Mouse (Mus musculus): ENCODE measurements around the gene Dbp. TPM values are rescaled to one million over a fixed set of nuclear protein-coding genes. Genes with fewer than 3 reads are reported as not detected.

Gene Dbp
- total and polyA plus RNA-seq, 3 experiments, result 22.5 to 24.4 TPM; not detected in 1

DNA sequence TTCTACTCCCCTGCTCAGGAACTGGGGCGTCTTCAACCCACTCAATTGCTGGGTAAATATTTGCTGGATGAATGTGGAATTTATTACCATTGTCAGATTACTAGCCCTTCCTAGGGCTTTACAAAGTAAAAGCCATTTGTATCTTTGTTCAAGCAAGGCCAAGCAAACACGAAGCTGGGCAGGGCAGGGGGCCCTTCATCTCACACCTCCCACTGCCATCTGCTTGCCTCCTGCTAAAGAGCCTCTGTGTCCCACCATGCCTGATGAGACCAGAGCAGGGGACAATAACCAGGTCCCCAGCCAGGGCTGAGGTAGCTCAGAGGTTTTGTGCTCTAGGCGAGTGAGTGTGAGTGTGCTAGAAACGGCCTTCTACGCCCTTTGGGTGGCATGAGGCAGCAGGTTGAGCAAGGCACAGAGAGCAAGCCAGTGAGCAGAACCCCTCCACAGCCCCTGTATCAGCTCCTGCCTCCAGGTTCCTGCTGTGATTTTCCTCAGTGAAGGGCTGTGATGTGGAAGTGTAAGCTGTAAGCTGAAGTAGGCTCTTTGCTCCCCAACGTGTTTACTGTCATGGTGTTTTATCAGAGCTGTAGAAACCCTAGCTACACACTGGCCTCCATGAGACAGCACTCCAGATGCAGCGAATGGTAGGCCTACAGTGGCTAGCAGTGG lies 27.1 kb upstream of the Dbp start:
- peaks cover 13 to 20% of the 10 kb centered on the region in 2 experiments for H3K4me1 ChIP-seq (ENCODE audit: control insufficient read depth in 1 of 2, insufficient read depth in 2 of 2, low read length in 2 of 2)
- no peak for TF ChIP-seq E2F4 (IDR thresholded peaks at IDR 0.05; ENCODE audit: borderline replicate concordance, low read depth, low read length)
- no peak for TF ChIP-seq KAT2A (conservative IDR thresholded peaks at IDR 0.05; ENCODE audit: low read depth, low read length)
- no peak for TF ChIP-seq CTCF (IDR thresholded peaks at IDR 0.05 in 2 of 3, conservative IDR thresholded peaks at IDR 0.05 in 1 of 3; ENCODE audit: control insufficient read depth in 1 of 3, insufficient read depth in 1 of 3, low read depth in 2 of 3, low read length in 3 of 3, poor library complexity in 1 of 3, severe bottlenecking in 1 of 3)
- TF ChIP-seq ZKSCAN1 (IDR thresholded peaks at IDR 0.05; ENCODE audit: low read depth, low read length), result no peak
- TF ChIP-seq MYB (IDR thresholded peaks at IDR 0.05; ENCODE audit: low read depth, low read length), result no peak
- H3K36me3 ChIP-seq (ENCODE audit: control insufficient read depth in 1 of 2, insufficient read depth in 2 of 2, low read length in 2 of 2), result peaks cover 0 to 17% of the 10 kb centered on the region in 2 experiments; a peak in 2 of 4 replicates
- H3K27ac ChIP-seq (ENCODE audit: control insufficient read depth, low read depth, low read length), result no peak overlapping the region
- DNase-seq (ENCODE audit: low read depth, low spot score), result no peak
- H3K4me3 ChIP-seq (ENCODE audit: control insufficient read depth in 1 of 2, insufficient read depth in 1 of 2, low read depth in 2 of 2, low read length in 2 of 2), result no peak overlapping the region
- H3K79me2 ChIP-seq (ENCODE audit: control insufficient read depth, insufficient read depth, low read length, poor library complexity), result no peaks in the 10 kb centered on the region
- H3K9ac ChIP-seq (ENCODE audit: control insufficient read depth, low read depth, low read length, poor library complexity, severe bottlenecking), result no peak overlapping the region
- no peaks in the 10 kb centered on the region for H3K9me3 ChIP-seq (replicated peaks; ENCODE audit: insufficient read depth, low read length)
- H3K27me3 ChIP-seq (ENCODE audit: control insufficient read depth in 1 of 2, insufficient read depth in 2 of 2, low read length in 2 of 2), result peaks cover 0 to 1% of the 10 kb centered on the region in 2 experiments; a peak in 1 of 4 replicates

DNA sequence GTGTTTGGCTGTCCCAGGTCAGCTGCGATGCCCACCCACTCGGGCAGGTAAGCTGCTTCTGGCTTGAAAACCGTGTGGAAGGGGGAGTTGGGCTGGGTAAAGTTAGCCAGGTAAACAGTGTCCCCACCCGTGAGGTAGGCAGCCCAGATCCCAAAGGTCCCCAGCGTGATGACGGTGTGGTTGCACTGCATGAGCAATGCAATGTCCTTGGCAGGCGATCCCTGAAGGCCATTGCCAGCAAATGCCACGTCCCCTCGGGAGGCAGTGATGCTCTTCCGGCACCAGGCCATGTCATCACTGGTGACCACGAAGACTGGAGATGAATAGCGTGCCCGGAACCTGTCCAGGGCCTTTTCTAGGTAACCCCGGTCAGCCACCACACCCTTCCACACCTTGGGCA lies 26.4 kb upstream of the Dbp start:
- peaks cover 0 to 1% of the 10 kb centered on the region in 2 experiments; a peak in 1 of 4 replicates for H3K27me3 ChIP-seq (ENCODE audit: control insufficient read depth in 1 of 2, insufficient read depth in 2 of 2, low read length in 2 of 2)
- H3K79me2 ChIP-seq (ENCODE audit: control insufficient read depth, insufficient read depth, low read length, poor library complexity), result no peaks in the 10 kb centered on the region
- H3K36me3 ChIP-seq (ENCODE audit: control insufficient read depth in 1 of 2, insufficient read depth in 2 of 2, low read length in 2 of 2), result peaks cover 0 to 17% of the 10 kb centered on the region in 2 experiments; a peak in 2 of 4 replicates
- peaks cover 13 to 20% of the 10 kb centered on the region in 2 experiments for H3K4me1 ChIP-seq (ENCODE audit: control insufficient read depth in 1 of 2, insufficient read depth in 2 of 2, low read length in 2 of 2)
- no peak for TF ChIP-seq NRF1 (IDR thresholded peaks at IDR 0.05; ENCODE audit: insufficient read depth, low read depth, low read length, poor library complexity, severe bottlenecking)
- no peak for TF ChIP-seq E2F4 (IDR thresholded peaks at IDR 0.05; ENCODE audit: borderline replicate concordance, low read depth, low read length)
- no peak for TF ChIP-seq TAL1 (IDR thresholded peaks at IDR 0.05; ENCODE audit: low read length)
- TF ChIP-seq UBTF (IDR thresholded peaks at IDR 0.05; ENCODE audit: borderline replicate concordance, insufficient read depth, low read depth, low read length), result no peak
- no peak for TF ChIP-seq MYB (IDR thresholded peaks at IDR 0.05; ENCODE audit: low read depth, low read length)
- TF ChIP-seq USF2 (IDR thresholded peaks at IDR 0.05; ENCODE audit: borderline replicate concordance in 1 of 2, insufficient read depth in 1 of 2, low read depth in 1 of 2, low read length in 2 of 2), result no peak
- TF ChIP-seq NELFE (IDR thresholded peaks at IDR 0.05; ENCODE audit: low read depth, low read length), result no peak
- TF ChIP-seq MAZ (IDR thresholded peaks at IDR 0.05; ENCODE audit: low read depth, low read length), result no peak
- TF ChIP-seq RCOR1 (IDR thresholded peaks at IDR 0.05; ENCODE audit: low read depth, low read length), result no peak
- no peak for TF ChIP-seq JUND (IDR thresholded peaks at IDR 0.05; ENCODE audit: low read depth, low read length)
- no peak for TF ChIP-seq KAT2A (conservative IDR thresholded peaks at IDR 0.05; ENCODE audit: low read depth, low read length)
- H3K4me3 ChIP-seq (ENCODE audit: control insufficient read depth in 1 of 2, insufficient read depth in 1 of 2, low read depth in 2 of 2, low read length in 2 of 2), result no peak overlapping the region
- no peaks in the 10 kb centered on the region for H3K9me3 ChIP-seq (replicated peaks; ENCODE audit: insufficient read depth, low read length)
- H3K9ac ChIP-seq (ENCODE audit: control insufficient read depth, low read depth, low read length, poor library complexity, severe bottlenecking), result no peak overlapping the region
- DNase-seq (ENCODE audit: low read depth, low spot score), result no peak
- no peak overlapping the region for H3K27ac ChIP-seq (ENCODE audit: control insufficient read depth, low read depth, low read length)
